9 mouse cellular contexts compared by ENCODE assay signal in the genomic region with DNA sequence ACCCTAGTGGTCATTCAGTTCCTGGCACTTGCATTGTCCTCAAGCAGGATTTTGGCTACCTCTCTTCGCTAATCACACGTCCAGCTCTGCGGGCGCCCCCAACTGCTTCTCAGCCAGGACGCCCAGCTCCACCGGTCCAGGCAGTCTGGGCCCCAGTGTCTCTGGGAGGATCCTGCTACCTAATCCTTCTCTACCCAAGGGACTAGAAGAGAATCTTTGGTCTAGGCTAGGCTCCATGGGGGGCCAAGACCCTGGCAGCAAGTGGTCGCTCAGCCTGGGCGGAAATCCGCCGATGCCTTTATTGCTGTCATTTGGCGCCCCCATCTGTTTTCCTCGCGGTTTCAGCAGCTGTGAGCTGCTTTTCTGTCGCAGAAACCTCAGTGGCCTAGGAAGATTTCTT. TPM values are rescaled to one million over a fixed set of nuclear protein-coding genes. Genes with fewer than 3 reads are reported as not detected.
DNase-seq lines count a peak whose midpoint lies in the region; ATAC-seq and TF ChIP-seq lines count a peak whose summit lies in the region.
"Had no signal": no experiment of that assay in that cellular context is flagged by ENCODE, and none has a peak within 500 bp of the region (broad histone marks: within the 10 kb centered on the region; RNA-seq: fewer than 3 reads in every experiment).

No protein-coding gene starts in this region.

- ATAC-seq in forebrain, embryonic 15.5 days (replicated peaks): peak; percentile 48
- 0 out of 2 replicates have a peak, but pooled peaks have one; percentile 29 for ATAC-seq in kidney, postnatal 0 days (replicated peaks; ENCODE audit: low FRiP score, low read depth)
- ATAC-seq in midbrain, postnatal 0 days (ENCODE audit: low FRiP score): peak; percentile 62; the same call in 1 of the 2 replicates
- no peak for ATAC-seq in inflammation-experienced regulatory T-cells, adult 6 months

- no peaks in the 10 kb centered on the region for H3K36me3 ChIP-seq in forebrain, embryonic 15.5 days
- H3K36me3 ChIP-seq in kidney, postnatal 0 days (ENCODE audit: insufficient read depth, low read length): no peaks in the 10 kb centered on the region
- H3K36me3 ChIP-seq in midbrain, postnatal 0 days (ENCODE audit: insufficient read depth, low read length): no peaks in the 10 kb centered on the region

- WGBS in forebrain, embryonic 15.5 days: under 1% methylated on average over 14 of the region's 14 CpGs
- under 1% methylated on average over 14 of the region's 14 CpGs for WGBS in kidney, postnatal 0 days
- WGBS in midbrain, postnatal 0 days: 0% methylated on average over 14 of the region's 14 CpGs

- DNase-seq in left cerebral cortex, postnatal 4 days: peak; percentile 75
- no peak for DNase-seq in left cerebral cortex, adult 8-10 months (ENCODE audit: low spot score in 2 of 2)
- DNase-seq in ZHBTc4 (ENCODE audit: low read depth, low spot score): peak; percentile 60
- peak; percentile 86 for DNase-seq in kidney, postnatal 0 days (ENCODE audit: low spot score)
- DNase-seq in midbrain, postnatal 0 days (ENCODE audit: low spot score): peak; percentile 83
- no peak for DNase-seq in gastrocnemius, postnatal 14 days

- no peak overlapping the region; the same call in 1 of the 2 replicates for H3K4me2 ChIP-seq in forebrain, embryonic 15.5 days (replicated peaks)
- peak overlapping the region; percentile 39 for H3K4me2 ChIP-seq in kidney, postnatal 0 days (ENCODE audit: low read length)
- H3K4me2 ChIP-seq in midbrain, postnatal 0 days (ENCODE audit: low read depth, low read length, poor library complexity, severe bottlenecking): peak overlapping the region; percentile 36

- peaks cover 9% of the 10 kb centered on the region for H3K4me1 ChIP-seq in forebrain, embryonic 15.5 days
- no peaks in the 10 kb centered on the region; the same call in 1 of the 2 replicates for H3K4me1 ChIP-seq in kidney, postnatal 0 days (replicated peaks; ENCODE audit: insufficient read depth, low read length)
- H3K4me1 ChIP-seq in midbrain, postnatal 0 days (ENCODE audit: insufficient read depth, low read length): no peaks in the 10 kb centered on the region

- H3K27me3 ChIP-seq in forebrain, embryonic 15.5 days: peaks cover 82% of the 10 kb centered on the region
- H3K27me3 ChIP-seq in kidney, postnatal 0 days (ENCODE audit: insufficient read depth, low read length): peaks cover 71% of the 10 kb centered on the region
- peaks cover 72% of the 10 kb centered on the region for H3K27me3 ChIP-seq in midbrain, postnatal 0 days (ENCODE audit: insufficient read depth, low read length)

- H3K4me3 ChIP-seq in forebrain, embryonic 15.5 days: no peak overlapping the region
- H3K4me3 ChIP-seq in kidney, postnatal 0 days (replicated peaks; ENCODE audit: low read depth, low read length): 0 out of 2 replicates have a peak overlapping the region, but pooled peaks have one; percentile 4
- H3K4me3 ChIP-seq in midbrain, postnatal 0 days (ENCODE audit: low read depth, low read length): peak overlapping the region; percentile 21; the same call in 1 of the 2 replicates

- intact Hi-C loops in left cerebral cortex, postnatal 4 days (cut with DNase I): loop anchor here (2.0 to 5.0 kb wide), 5 partner anchors 361 to 1109 kb away; no protein-coding TSS in a partner anchor
- intact Hi-C loops in gastrocnemius, postnatal 14 days (cut with DNase I; ENCODE audit: low total_unique reads): no loop called here

- H3K9ac ChIP-seq in forebrain, embryonic 15.5 days (replicated peaks): no peak overlapping the region
- no peak overlapping the region for H3K9ac ChIP-seq in kidney, postnatal 0 days (ENCODE audit: low read depth, low read length)
- H3K9ac ChIP-seq in midbrain, postnatal 0 days (replicated peaks; ENCODE audit: low read length, poor library complexity, severe bottlenecking): no peak overlapping the region

- H3K27ac ChIP-seq in forebrain, embryonic 15.5 days (replicated peaks): no peak overlapping the region
- no peak overlapping the region for H3K27ac ChIP-seq in kidney, postnatal 0 days
- H3K27ac ChIP-seq in midbrain, postnatal 0 days (ENCODE audit: low read depth, low read length): no peak overlapping the region

- TF ChIP-seq CTCF in kidney, postnatal 0 days (IDR thresholded peaks at IDR 0.05; ENCODE audit: low read depth): peak; percentile 64
- TF ChIP-seq CTCF in midbrain, postnatal 0 days (IDR thresholded peaks at IDR 0.05): peak; percentile 73

- H3K9me3 ChIP-seq in forebrain, embryonic 15.5 days: no peaks in the 10 kb centered on the region
- no peaks in the 10 kb centered on the region for H3K9me3 ChIP-seq in kidney, postnatal 0 days (replicated peaks; ENCODE audit: low read length)
- H3K9me3 ChIP-seq in midbrain, postnatal 0 days (ENCODE audit: low read length): no peaks in the 10 kb centered on the region

RNA-seq across cellular contexts. Expression of a gene that starts 2.3 kb away (rescaled TPM):
- not detected for total RNA-seq in left cerebral cortex, postnatal 4 days (2021)
- total RNA-seq in left cerebral cortex, adult 8-10 months (2022): not detected
- not detected in 2 replicates for polyA plus RNA-seq in forebrain, embryonic 15.5 days (2015; fragmentation: Nextera tagmentation; extraction: Ambion mirVana)
- 0.08 TPM in 1 of 2 replicates, not detected in the other for polyA plus RNA-seq in kidney, postnatal 0 days (2015; fragmentation: Nextera tagmentation; extraction: Ambion mirVana)
- 4.2 and 6.4 TPM in 2 replicates for total RNA-seq in midbrain, postnatal 0 days (2014; rRNA removed)
- polyA plus RNA-seq in midbrain, postnatal 0 days (2015; fragmentation: Nextera tagmentation; extraction: Ambion mirVana): 0.33 and 0.42 TPM in 2 replicates
- polyA plus RNA-seq in inflammation-experienced regulatory T-cells, adult 6 months (2017; shearing (Covaris generic)): not detected
- total RNA-seq in gastrocnemius, postnatal 14 days (2021): not detected
- total RNA-seq: layer of hippocampus, postnatal 25 days had no signal

RNA-seq across cellular contexts. Expression of a gene that starts 6.4 kb away (rescaled TPM):
- total RNA-seq in left cerebral cortex, postnatal 4 days (2021): not detected
- total RNA-seq in left cerebral cortex, adult 8-10 months (2022): not detected
- not detected in 2 replicates for polyA plus RNA-seq in forebrain, embryonic 15.5 days (2015; fragmentation: Nextera tagmentation; extraction: Ambion mirVana)
- polyA plus RNA-seq in kidney, postnatal 0 days (2015; fragmentation: Nextera tagmentation; extraction: Ambion mirVana): 0.10 TPM in 1 of 2 replicates, not detected in the other
- 0.19 TPM in 1 of 2 replicates, not detected in the other for total RNA-seq in midbrain, postnatal 0 days (2014; rRNA removed)
- not detected in 2 replicates for polyA plus RNA-seq in midbrain, postnatal 0 days (2015; fragmentation: Nextera tagmentation; extraction: Ambion mirVana)
- not detected for polyA plus RNA-seq in inflammation-experienced regulatory T-cells, adult 6 months (2017; shearing (Covaris generic))
- not detected for total RNA-seq in gastrocnemius, postnatal 14 days (2021)
- total RNA-seq: layer of hippocampus, postnatal 25 days had no signal

RNA-seq across cellular contexts. Expression of a gene that starts 13.1 kb away (rescaled TPM):
- not detected for total RNA-seq in left cerebral cortex, postnatal 4 days (2021)
- total RNA-seq in left cerebral cortex, adult 8-10 months (2022): not detected
- not detected in 2 replicates for polyA plus RNA-seq in forebrain, embryonic 15.5 days (2015; fragmentation: Nextera tagmentation; extraction: Ambion mirVana)
- 2.6 and 2.8 TPM in 2 replicates for polyA plus RNA-seq in kidney, postnatal 0 days (2015; fragmentation: Nextera tagmentation; extraction: Ambion mirVana)
- not detected in 2 replicates for total RNA-seq in midbrain, postnatal 0 days (2014; rRNA removed)
- not detected in 2 replicates for polyA plus RNA-seq in midbrain, postnatal 0 days (2015; fragmentation: Nextera tagmentation; extraction: Ambion mirVana)
- polyA plus RNA-seq in inflammation-experienced regulatory T-cells, adult 6 months (2017; shearing (Covaris generic)): not detected
- total RNA-seq in gastrocnemius, postnatal 14 days (2021): not detected
- total RNA-seq: layer of hippocampus, postnatal 25 days had no signal

RNA-seq across cellular contexts. Expression of a gene that starts 17.7 kb away (rescaled TPM):
- not detected for total RNA-seq in left cerebral cortex, postnatal 4 days (2021)
- total RNA-seq in left cerebral cortex, adult 8-10 months (2022): not detected
- not detected in 2 replicates for polyA plus RNA-seq in forebrain, embryonic 15.5 days (2015; fragmentation: Nextera tagmentation; extraction: Ambion mirVana)
- 19.7 and 23.8 TPM in 2 replicates for polyA plus RNA-seq in kidney, postnatal 0 days (2015; fragmentation: Nextera tagmentation; extraction: Ambion mirVana)
- total RNA-seq in midbrain, postnatal 0 days (2014; rRNA removed): not detected in 2 replicates
- polyA plus RNA-seq in midbrain, postnatal 0 days (2015; fragmentation: Nextera tagmentation; extraction: Ambion mirVana): not detected in 2 replicates
- under 1 TPM in 1 of 3 experiments, not detected in 2; 0.11 TPM for polyA plus RNA-seq in inflammation-experienced regulatory T-cells, adult 6 months (2017; shearing (Covaris generic))
- total RNA-seq in gastrocnemius, postnatal 14 days (2021): under 1 TPM in 1 of 2 experiments, not detected in 1; 0.29 TPM
- total RNA-seq: layer of hippocampus, postnatal 25 days had no signal

RNA-seq across cellular contexts. Expression of a gene that starts 30.0 kb away (rescaled TPM):
- not detected for total RNA-seq in left cerebral cortex, postnatal 4 days (2021)
- total RNA-seq in left cerebral cortex, adult 8-10 months (2022): not detected
- polyA plus RNA-seq in forebrain, embryonic 15.5 days (2015; fragmentation: Nextera tagmentation; extraction: Ambion mirVana): not detected in 2 replicates
- polyA plus RNA-seq in kidney, postnatal 0 days (2015; fragmentation: Nextera tagmentation; extraction: Ambion mirVana): 44.6 and 45.5 TPM in 2 replicates
- 0.22 TPM in 1 of 2 replicates, not detected in the other for total RNA-seq in midbrain, postnatal 0 days (2014; rRNA removed)
- polyA plus RNA-seq in midbrain, postnatal 0 days (2015; fragmentation: Nextera tagmentation; extraction: Ambion mirVana): not detected in 2 replicates
- not detected for polyA plus RNA-seq in inflammation-experienced regulatory T-cells, adult 6 months (2017; shearing (Covaris generic))
- 1 to 10 TPM; 4.4 to 4.5 TPM for total RNA-seq in gastrocnemius, postnatal 14 days (2021)
- total RNA-seq: layer of hippocampus, postnatal 25 days had no signal

Comparison
In these comparisons a context has a peak if more than half of its experiments do, and no peak if none do; other contexts are left out.
1. DNase-seq: peak in left cerebral cortex, postnatal 4 days (single experiment), ZHBTc4 (single experiment), kidney, postnatal 0 days (single experiment) and midbrain, postnatal 0 days (single experiment); none in left cerebral cortex, adult 8-10 months (0 of 2) and gastrocnemius, postnatal 14 days (single experiment).